Comparison of ENCODE assay signal across 23 mouse cellular contexts in genomic region chrX:159850722-159851121, GRCm38 (mm10).
"Had no signal": no experiment of that assay in that cellular context is flagged by ENCODE, and none has a peak within 500 bp of the region (broad histone marks: within the 10 kb centered on the region; RNA-seq: fewer than 3 reads in every experiment).

No protein-coding gene starts in this region.

- H3K4me1 ChIP-seq: limb, embryonic 10.5 days; limb, embryonic 13.5 days; liver, embryonic 12.5 days; liver, embryonic 15.5 days; lung, embryonic 15.5 days; megakaryocyte, embryonic 14.5 days; midbrain, embryonic 10.5 days; neural tube, embryonic 12.5 days; neural tube, embryonic 15.5 days; stomach, embryonic 15.5 days had no signal

- H3K9ac ChIP-seq: limb, embryonic 13.5 days; liver, embryonic 12.5 days; liver, embryonic 15.5 days; lung, embryonic 15.5 days; neural tube, embryonic 12.5 days; neural tube, embryonic 15.5 days; stomach, embryonic 15.5 days had no signal

- H3K27ac ChIP-seq: limb, embryonic 10.5 days; limb, embryonic 13.5 days; liver, embryonic 12.5 days; liver, embryonic 15.5 days; lung, embryonic 15.5 days; midbrain, embryonic 10.5 days; neural tube, embryonic 12.5 days; neural tube, embryonic 15.5 days; stomach, embryonic 15.5 days had no signal

- H3K36me3 ChIP-seq: limb, embryonic 10.5 days; limb, embryonic 13.5 days; liver, embryonic 12.5 days; liver, embryonic 15.5 days; lung, embryonic 15.5 days; midbrain, embryonic 10.5 days; neural tube, embryonic 12.5 days; neural tube, embryonic 15.5 days; stomach, embryonic 15.5 days had no signal

- H3K27me3 ChIP-seq: liver, embryonic 12.5 days; liver, embryonic 15.5 days; lung, embryonic 15.5 days; neural tube, embryonic 12.5 days; stomach, embryonic 15.5 days had no signal

- ATAC-seq: liver, embryonic 12.5 days had no signal

- H3K9me3 ChIP-seq: limb, embryonic 10.5 days; limb, embryonic 13.5 days; liver, embryonic 12.5 days; liver, embryonic 15.5 days; lung, embryonic 15.5 days; megakaryocyte, embryonic 14.5 days; midbrain, embryonic 10.5 days; neural tube, embryonic 12.5 days; neural tube, embryonic 15.5 days; stomach, embryonic 15.5 days had no signal

- H3K4me2 ChIP-seq: limb, embryonic 13.5 days; liver, embryonic 12.5 days; liver, embryonic 15.5 days; lung, embryonic 15.5 days; neural tube, embryonic 12.5 days; neural tube, embryonic 15.5 days; stomach, embryonic 15.5 days had no signal

- H3K4me3 ChIP-seq: limb, embryonic 10.5 days; limb, embryonic 13.5 days; liver, embryonic 12.5 days; liver, embryonic 15.5 days; lung, embryonic 15.5 days; megakaryocyte, embryonic 14.5 days; midbrain, embryonic 10.5 days; neural tube, embryonic 12.5 days; neural tube, embryonic 15.5 days; stomach, embryonic 15.5 days had no signal

- DNase-seq: kidney, adult 9 months; kidney, postnatal 14 days; kidney, postnatal 4 days; liver; lung, adult 18-20 months; lung, postnatal 10 days; lung, postnatal 36 days; midbrain, embryonic 14.5 days; right cerebral cortex, adult 18-20 months; right cerebral cortex, postnatal 14 days; right cerebral cortex, postnatal 4 days; thymus, adult 18-20 months; thymus, postnatal 36 days had no signal
